Mouse (Mus musculus) gastrocnemius, postnatal 25 days (tissue): ENCODE data around the gene Slc19a1. TPM values are rescaled to one million over a fixed set of nuclear protein-coding genes. Genes with fewer than 3 reads are reported as not detected.

ENCODE experiments used
- DNase-seq: peaks from one replicate; pipeline ENCODE4 v3.0.0; 2022
- total RNA-seq, 2 experiments: library from RNA; stranded (reverse); gene quantifications; 1 replicate in 1 of 2; 2 replicates in 1 of 2; pipeline ENCODE4 v1.2.3; 2021

Gene Slc19a1
- total RNA-seq, 2 experiments from 2014 or later, result 5.3 to 5.7 TPM

GRCm38 (mm10) chr10:77097006-77097889, 65.2 kb downstream of the Slc19a1 start:
- DNase-seq, result no peak

GRCm38 (mm10) chr10:77097890-77098200, 65.8 kb downstream of the Slc19a1 start:
- DNase-seq, result peak; percentile 40

- DNase-seq, result no peak
These were observed 66.6 kb downstream of the Slc19a1 start for GRCm38 (mm10) chr10:77098619-77099018.

GRCm38 (mm10) chr10:77099777-77100176, 67.7 kb downstream of the Slc19a1 start:
- DNase-seq, result no peak

GRCm38 (mm10) chr10:77103689-77104088, 71.6 kb downstream of the Slc19a1 start:
- no peak for DNase-seq

- no peak for DNase-seq
These were observed 72.3 kb downstream of the Slc19a1 start for GRCm38 (mm10) chr10:77104327-77104726.

- no peak for DNase-seq
These were observed 76.1 kb downstream of the Slc19a1 start for GRCm38 (mm10) chr10:77108106-77108505.

- no peak for DNase-seq
These were observed 78.0 kb downstream of the Slc19a1 start for GRCm38 (mm10) chr10:77110010-77110409.

Other genes starting within 250 kb of the Slc19a1 start
- gene Pcbp3, start 70.4 kb upstream of the Slc19a1 start, total RNA-seq, result 1 to 10 TPM; 1.9 to 3.2 TPM
- 10 to 100 TPM in 1 of 2 experiments, 1 to 10 TPM in 1; 9.0 to 12.9 TPM for gene Col18a1, start 134.3 kb downstream of the Slc19a1 start, total RNA-seq
- 10 to 100 TPM; 24.2 TPM for gene Pofut2, start 227.0 kb downstream of the Slc19a1 start, total RNA-seq